9 mouse cellular contexts compared by ENCODE assay signal in the genomic region with DNA sequence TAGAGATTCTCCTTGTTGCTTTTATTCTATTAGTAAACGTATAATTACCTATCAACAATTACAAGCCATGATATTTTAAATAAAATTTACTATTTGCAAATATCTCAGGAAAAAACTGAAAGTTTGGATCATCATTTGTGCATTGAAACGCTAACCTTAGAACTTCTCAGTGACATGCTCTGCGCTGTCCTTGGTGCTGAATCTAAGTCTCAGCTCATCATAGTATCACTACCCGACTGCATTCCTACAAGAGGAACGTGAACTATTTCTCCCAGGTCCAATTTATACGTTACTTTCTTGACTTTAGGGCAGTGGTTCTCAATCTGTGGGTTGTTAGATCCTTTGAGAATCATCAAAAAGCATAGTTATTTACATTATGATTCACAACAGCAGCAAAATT. TPM values are rescaled to one million over a fixed set of nuclear protein-coding genes. Genes with fewer than 3 reads are reported as not detected.
DNase-seq lines count a peak whose midpoint lies in the region; ATAC-seq lines count a peak whose summit lies in the region.
"Had no signal": no experiment of that assay in that cellular context is flagged by ENCODE, and none has a peak within 500 bp of the region (broad histone marks: within the 10 kb centered on the region; RNA-seq: fewer than 3 reads in every experiment).

No protein-coding gene starts in this region.

- H3K36me3 ChIP-seq in hindbrain, embryonic 11.5 days (ENCODE audit: control insufficient read depth, insufficient read depth, low read length) = no peaks in the 10 kb centered on the region
- no peaks in the 10 kb centered on the region for H3K36me3 ChIP-seq in hindbrain, embryonic 13.5 days
- H3K36me3 ChIP-seq: limb, embryonic 15.5 days had no signal

- no peak for ATAC-seq in hindbrain, embryonic 11.5 days (ENCODE audit: low FRiP score)
- ATAC-seq in hindbrain, embryonic 13.5 days (ENCODE audit: low FRiP score) = no peak
- peak; percentile 77; the same call in 1 of the 2 replicates for ATAC-seq in megakaryocyte-erythroid progenitor cell, adult 5-6 weeks (replicated peaks; ENCODE audit: low FRiP score, low TSS enrichment, poor library complexity, severe bottlenecking)
- no peak for ATAC-seq in erythroblast, adult 5-6 weeks (replicated peaks; ENCODE audit: low FRiP score, poor library complexity, severe bottlenecking)

- H3K9ac ChIP-seq in hindbrain, embryonic 11.5 days (ENCODE audit: low read depth, low read length) = no peak overlapping the region
- H3K9ac ChIP-seq in hindbrain, embryonic 13.5 days = no peak overlapping the region
- H3K9ac ChIP-seq: limb, embryonic 15.5 days had no signal

- H3K9me3 ChIP-seq in hindbrain, embryonic 11.5 days (ENCODE audit: control insufficient read depth, low read length) = no peaks in the 10 kb centered on the region
- no peaks in the 10 kb centered on the region for H3K9me3 ChIP-seq in hindbrain, embryonic 13.5 days
- H3K9me3 ChIP-seq: limb, embryonic 15.5 days had no signal

- H3K4me1 ChIP-seq in hindbrain, embryonic 11.5 days (replicated peaks; ENCODE audit: control insufficient read depth, insufficient read depth, low read length) = no peaks in the 10 kb centered on the region
- H3K4me1 ChIP-seq in hindbrain, embryonic 13.5 days (replicated peaks) = no peaks in the 10 kb centered on the region
- H3K4me1 ChIP-seq: limb, embryonic 15.5 days had no signal

- no peak overlapping the region for H3K4me3 ChIP-seq in hindbrain, embryonic 11.5 days (ENCODE audit: low read depth, low read length)
- no peak overlapping the region for H3K4me3 ChIP-seq in hindbrain, embryonic 13.5 days
- H3K4me3 ChIP-seq: limb, embryonic 15.5 days had no signal

- no peaks in the 10 kb centered on the region for H3K27me3 ChIP-seq in hindbrain, embryonic 11.5 days (ENCODE audit: control insufficient read depth, insufficient read depth, low read length)
- no peaks in the 10 kb centered on the region for H3K27me3 ChIP-seq in hindbrain, embryonic 13.5 days
- H3K27me3 ChIP-seq: limb, embryonic 15.5 days had no signal

- H3K4me2 ChIP-seq in hindbrain, embryonic 11.5 days (replicated peaks; ENCODE audit: low read depth, low read length) = no peak overlapping the region
- no peak overlapping the region for H3K4me2 ChIP-seq in hindbrain, embryonic 13.5 days
- H3K4me2 ChIP-seq: limb, embryonic 15.5 days had no signal

- WGBS in hindbrain, embryonic 11.5 days = 12% methylated on average over 6 of the region's 6 CpGs
- 16% methylated on average over 6 of the region's 6 CpGs for WGBS in hindbrain, embryonic 13.5 days

- H3K27ac ChIP-seq in hindbrain, embryonic 11.5 days (ENCODE audit: low read depth, low read length) = no peak overlapping the region
- no peak overlapping the region for H3K27ac ChIP-seq in hindbrain, embryonic 13.5 days
- H3K27ac ChIP-seq: limb, embryonic 15.5 days had no signal

- peak; percentile 70 for DNase-seq in hindbrain, embryonic 11.5 days (ENCODE audit: low spot score)
- DNase-seq in ES-CJ7 (ENCODE audit: low read depth, low spot score) = peak; percentile 75
- DNase-seq in c-Kit-positive CD71-positive TER-119-negative erythroid progenitor cells, embryonic 14.5 days (ENCODE audit: low read depth) = peak; percentile 28
- no peak for DNase-seq in right cerebral cortex, postnatal 4 days
- no peak for DNase-seq in urinary bladder, postnatal 10 days (ENCODE audit: low spot score)

RNA-seq across cellular contexts. Expression of gene Kynu, which starts 58.4 kb away (rescaled TPM):
- 0.57 and 1.5 TPM in 2 replicates for polyA plus RNA-seq in hindbrain, embryonic 11.5 days (2014; fragmentation: Nextera tagmentation; extraction: Ambion mirVana)
- 0.43 and 0.74 TPM in 2 replicates for polyA plus RNA-seq in hindbrain, embryonic 13.5 days (2015; fragmentation: Nextera tagmentation; extraction: Ambion mirVana)
- not detected in 2 replicates for total RNA-seq in megakaryocyte-erythroid progenitor cell, adult 5-6 weeks (2014; fragmentation: Nextera tagmentation)
- 0.61 TPM in 1 of 2 replicates, not detected in the other for total RNA-seq in megakaryocyte-erythroid progenitor cell, adult 5-6 weeks (2017)
- total RNA-seq in erythroblast, adult 5-6 weeks (2015; ENCODE audit: low replicate concordance) = 1.3 TPM in 1 of 2 replicates, not detected in the other
- 0.56 and 6.2 TPM in 2 replicates for total RNA-seq in erythroblast, adult 5-6 weeks (2017; ENCODE audit: low replicate concordance)

Comparison
In these comparisons a context has a peak if more than half of its experiments do, and no peak if none do; other contexts are left out.
1. DNase-seq: peak in hindbrain, embryonic 11.5 days (single experiment), ES-CJ7 (single experiment) and c-Kit-positive CD71-positive TER-119-negative erythroid progenitor cells, embryonic 14.5 days (single experiment); none in right cerebral cortex, postnatal 4 days (single experiment) and urinary bladder, postnatal 10 days (single experiment).